Mouse (Mus musculus): ENCODE results near the gene Gm42906. TPM values are rescaled to one million over a fixed set of nuclear protein-coding genes. Genes with fewer than 3 reads are reported as not detected.

Gm42906 gene
- polyA plus RNA-seq, 1 experiment from 2014 or later: not detected

GRCm38 (mm10) chr5:151108955-151109354 is 319.0 kb downstream of the Gm42906 start:
- 81% methylated on average over 7 of the region's 7 CpGs for WGBS
- Histone ChIP-seq H3K4me3 (ENCODE audit: low read depth, low read length) (no peak overlapping the region), H3K9me3 (ENCODE audit: control insufficient read depth, low read depth, low read length) (no peaks in the 10 kb centered on the region), H3K9ac (replicated peaks; ENCODE audit: low read depth, low read length) (no peak overlapping the region), H3K4me1 (ENCODE audit: control insufficient read depth, insufficient read depth, low read length) (peaks cover 14% of the 10 kb centered on the region), H3K36me3 (ENCODE audit: control insufficient read depth, insufficient read depth, low read length) (no peaks in the 10 kb centered on the region), H3K27ac (ENCODE audit: low read length) (peak overlapping the region; percentile 21; the same call in 1 of the 2 replicates), H3K4me2 (replicated peaks; ENCODE audit: low read depth, low read length) (no peak overlapping the region), H3K27me3 (ENCODE audit: control insufficient read depth, insufficient read depth, low read length) (no peaks in the 10 kb centered on the region)
- no peak for ATAC-seq (ENCODE audit: insufficient number of reproducible peaks, insufficient read depth, low FRiP score, low read depth)

- peak overlapping the region; percentile 21; the same call in 1 of the 2 replicates for H3K27ac ChIP-seq (ENCODE audit: low read length)
- H3K9me3 ChIP-seq (ENCODE audit: control insufficient read depth, low read depth, low read length): no peaks in the 10 kb centered on the region
- H3K9ac ChIP-seq (replicated peaks; ENCODE audit: low read depth, low read length): no peak overlapping the region
- H3K36me3 ChIP-seq (ENCODE audit: control insufficient read depth, insufficient read depth, low read length): no peaks in the 10 kb centered on the region
- H3K27me3 ChIP-seq (ENCODE audit: control insufficient read depth, insufficient read depth, low read length): no peaks in the 10 kb centered on the region
- peak overlapping the region; percentile 33 for H3K4me2 ChIP-seq (replicated peaks; ENCODE audit: low read depth, low read length)
- H3K4me1 ChIP-seq (ENCODE audit: control insufficient read depth, insufficient read depth, low read length): peaks cover 14% of the 10 kb centered on the region
- no peak overlapping the region for H3K4me3 ChIP-seq (ENCODE audit: low read depth, low read length)
- no peak for ATAC-seq (ENCODE audit: insufficient number of reproducible peaks, insufficient read depth, low FRiP score, low read depth)
- 40% methylated on average over 19 of the region's 19 CpGs for WGBS
Observed at GRCm38 (mm10) chr5:151108291-151108897, 319.6 kb downstream of the Gm42906 start.

DNA sequence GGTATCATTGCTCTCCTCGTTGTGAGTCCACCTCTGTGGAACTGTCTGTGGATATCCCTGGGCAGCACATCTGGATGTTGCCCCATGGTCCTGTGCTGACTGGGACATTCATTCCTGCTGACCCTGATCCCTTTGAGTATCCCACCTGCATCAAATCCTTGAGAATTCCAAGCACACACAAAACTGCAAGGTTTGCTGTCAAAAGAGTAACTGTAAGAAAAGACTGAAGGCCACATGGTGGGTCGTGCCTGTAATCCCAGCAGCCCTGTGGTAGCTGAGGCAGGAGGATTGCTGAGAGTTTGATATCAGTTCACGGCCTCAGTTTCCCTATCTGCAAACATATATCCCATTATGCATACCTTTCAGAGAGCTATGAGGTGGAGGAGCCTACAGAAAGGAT is 321.1 kb downstream of the Gm42906 start:
- no peak for ATAC-seq (ENCODE audit: insufficient number of reproducible peaks, insufficient read depth, low FRiP score, low read depth)
- Histone ChIP-seq H3K4me2 (replicated peaks; ENCODE audit: low read depth, low read length) (no peak overlapping the region), H3K27ac (ENCODE audit: low read length) (no peak overlapping the region), H3K9ac (replicated peaks; ENCODE audit: low read depth, low read length) (no peak overlapping the region), H3K27me3 (ENCODE audit: control insufficient read depth, insufficient read depth, low read length) (no peaks in the 10 kb centered on the region), H3K36me3 (ENCODE audit: control insufficient read depth, insufficient read depth, low read length) (no peaks in the 10 kb centered on the region; the same call in 1 of the 2 replicates), H3K4me3 (ENCODE audit: low read depth, low read length) (no peak overlapping the region), H3K4me1 (ENCODE audit: control insufficient read depth, insufficient read depth, low read length) (peaks cover 14% of the 10 kb centered on the region), H3K9me3 (ENCODE audit: control insufficient read depth, low read depth, low read length) (no peaks in the 10 kb centered on the region)
- 92% methylated on average over 3 of the region's 3 CpGs for WGBS

GRCm38 (mm10) chr5:151105054-151105971 is 322.6 kb downstream of the Gm42906 start:
- peaks cover 10% of the 10 kb centered on the region for H3K4me1 ChIP-seq (ENCODE audit: control insufficient read depth, insufficient read depth, low read length)
- H3K27ac ChIP-seq (ENCODE audit: low read length): no peak overlapping the region
- ATAC-seq (ENCODE audit: insufficient number of reproducible peaks, insufficient read depth, low FRiP score, low read depth): no peak

GRCm38 (mm10) chr5:151104354-151105053 is 323.5 kb downstream of the Gm42906 start:
- Histone ChIP-seq H3K9me3 (ENCODE audit: control insufficient read depth, low read depth, low read length) (no peaks in the 10 kb centered on the region), H3K4me1 (ENCODE audit: control insufficient read depth, insufficient read depth, low read length) (peaks cover 10% of the 10 kb centered on the region), H3K4me3 (ENCODE audit: low read depth, low read length) (no peak overlapping the region), H3K27ac (ENCODE audit: low read length) (no peak overlapping the region), H3K9ac (replicated peaks; ENCODE audit: low read depth, low read length) (no peak overlapping the region), H3K4me2 (replicated peaks; ENCODE audit: low read depth, low read length) (no peak overlapping the region), H3K27me3 (ENCODE audit: control insufficient read depth, insufficient read depth, low read length) (no peaks in the 10 kb centered on the region), H3K36me3 (ENCODE audit: control insufficient read depth, insufficient read depth, low read length) (no peaks in the 10 kb centered on the region; the same call in 1 of the 2 replicates)
- 66% methylated on average over 9 of the region's 9 CpGs for WGBS
- ATAC-seq (ENCODE audit: insufficient number of reproducible peaks, insufficient read depth, low FRiP score, low read depth): no peak

More at GRCm38 (mm10) chr5:151105054-151105971, 322.6 kb downstream of the Gm42906 start:
- no peaks in the 10 kb centered on the region for H3K27me3 ChIP-seq (ENCODE audit: control insufficient read depth, insufficient read depth, low read length)
- no peaks in the 10 kb centered on the region; the same call in 1 of the 2 replicates for H3K36me3 ChIP-seq (ENCODE audit: control insufficient read depth, insufficient read depth, low read length)
- no peaks in the 10 kb centered on the region for H3K9me3 ChIP-seq (ENCODE audit: control insufficient read depth, low read depth, low read length)
- 73% methylated on average over 10 of the region's 10 CpGs for WGBS
- no peak overlapping the region for H3K4me2 ChIP-seq (replicated peaks; ENCODE audit: low read depth, low read length)
- no peak overlapping the region for H3K4me3 ChIP-seq (ENCODE audit: low read depth, low read length)
- H3K9ac ChIP-seq (replicated peaks; ENCODE audit: low read depth, low read length): no peak overlapping the region

GRCm38 (mm10) chr5:151103284-151103683 is 324.7 kb downstream of the Gm42906 start:
- WGBS: 50% methylated on average over 4 of the region's 4 CpGs
- Histone ChIP-seq H3K27ac (ENCODE audit: low read length) (no peak overlapping the region; the same call in 1 of the 2 replicates), H3K9me3 (ENCODE audit: control insufficient read depth, low read depth, low read length) (no peaks in the 10 kb centered on the region), H3K4me2 (replicated peaks; ENCODE audit: low read depth, low read length) (no peak overlapping the region), H3K9ac (replicated peaks; ENCODE audit: low read depth, low read length) (no peak overlapping the region), H3K4me3 (ENCODE audit: low read depth, low read length) (no peak overlapping the region), H3K27me3 (ENCODE audit: control insufficient read depth, insufficient read depth, low read length) (no peaks in the 10 kb centered on the region), H3K36me3 (ENCODE audit: control insufficient read depth, insufficient read depth, low read length) (no peaks in the 10 kb centered on the region; the same call in 1 of the 2 replicates), H3K4me1 (ENCODE audit: control insufficient read depth, insufficient read depth, low read length) (peaks cover 6% of the 10 kb centered on the region)
- ATAC-seq (ENCODE audit: insufficient number of reproducible peaks, insufficient read depth, low FRiP score, low read depth): no peak

DNA sequence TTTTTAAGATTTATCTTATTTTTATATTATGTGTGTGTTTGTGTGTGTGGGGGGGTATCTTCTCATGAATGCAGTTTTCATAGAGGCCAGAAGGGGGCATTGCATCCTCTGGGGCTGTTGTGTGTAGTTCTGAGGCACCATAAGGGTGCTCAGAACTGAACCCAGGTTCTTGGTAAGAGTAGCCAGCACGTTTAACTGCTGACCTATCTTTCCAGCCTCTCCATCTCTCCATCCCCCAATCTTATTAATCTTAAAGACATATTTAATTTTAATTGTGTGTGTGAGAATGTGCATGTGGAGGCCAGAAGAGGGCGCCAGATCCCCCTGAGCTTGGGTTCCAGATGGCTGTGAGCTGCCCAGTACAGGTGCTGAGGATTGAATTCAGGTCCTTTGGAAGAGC is 325.7 kb downstream of the Gm42906 start:
- H3K9ac ChIP-seq (replicated peaks; ENCODE audit: low read depth, low read length): no peak overlapping the region
- H3K9me3 ChIP-seq (ENCODE audit: control insufficient read depth, low read depth, low read length): no peaks in the 10 kb centered on the region
- no peak for ATAC-seq (ENCODE audit: insufficient number of reproducible peaks, insufficient read depth, low FRiP score, low read depth)
- H3K4me3 ChIP-seq (ENCODE audit: low read depth, low read length): no peak overlapping the region
- H3K36me3 ChIP-seq (ENCODE audit: control insufficient read depth, insufficient read depth, low read length): no peaks in the 10 kb centered on the region; the same call in 1 of the 2 replicates
- no peak overlapping the region for H3K27ac ChIP-seq (ENCODE audit: low read length)
- WGBS: 58% methylated on average over 2 of the region's 2 CpGs
- H3K4me1 ChIP-seq (ENCODE audit: control insufficient read depth, insufficient read depth, low read length): peaks cover under 1% of the 10 kb centered on the region; the same call in 1 of the 2 replicates
- H3K27me3 ChIP-seq (ENCODE audit: control insufficient read depth, insufficient read depth, low read length): no peaks in the 10 kb centered on the region
- no peak overlapping the region for H3K4me2 ChIP-seq (replicated peaks; ENCODE audit: low read depth, low read length)

DNA sequence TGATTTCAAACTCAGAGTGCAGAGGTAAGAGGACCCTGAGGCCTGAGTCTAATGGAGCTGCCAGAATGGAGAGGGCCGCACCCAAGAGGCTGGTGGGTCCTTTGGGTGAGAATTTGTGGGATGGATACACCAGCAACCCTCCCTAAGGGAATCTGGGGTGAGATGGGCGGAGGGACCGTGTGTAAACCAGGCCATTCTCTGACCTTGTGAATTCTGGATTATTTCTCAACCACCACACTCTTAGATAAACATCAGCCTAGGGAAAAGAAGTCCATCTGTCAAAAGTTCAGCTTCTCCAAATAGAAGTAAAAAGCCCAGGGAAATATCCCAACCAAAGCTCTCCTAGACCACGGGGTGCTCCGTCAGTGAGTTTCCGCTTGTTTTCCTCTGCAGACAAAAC is 332.0 kb downstream of the Gm42906 start:
- H3K27me3 ChIP-seq (ENCODE audit: control insufficient read depth, insufficient read depth, low read length): no peaks in the 10 kb centered on the region
- peaks cover 15% of the 10 kb centered on the region for H3K4me1 ChIP-seq (ENCODE audit: control insufficient read depth, insufficient read depth, low read length)
- peak overlapping the region; percentile 76 for H3K27ac ChIP-seq (ENCODE audit: low read length)
- 39% methylated on average over 6 of the region's 6 CpGs for WGBS
- no peaks in the 10 kb centered on the region; the same call in 1 of the 2 replicates for H3K36me3 ChIP-seq (ENCODE audit: control insufficient read depth, insufficient read depth, low read length)
- H3K4me3 ChIP-seq (ENCODE audit: low read depth, low read length): no peak overlapping the region
- no peaks in the 10 kb centered on the region for H3K9me3 ChIP-seq (ENCODE audit: control insufficient read depth, low read depth, low read length)
- H3K4me2 ChIP-seq (replicated peaks; ENCODE audit: low read depth, low read length): no peak overlapping the region
- no peak overlapping the region for H3K9ac ChIP-seq (replicated peaks; ENCODE audit: low read depth, low read length)
- no peak for ATAC-seq (ENCODE audit: insufficient number of reproducible peaks, insufficient read depth, low FRiP score, low read depth)

All from stomach, embryonic 14.5 days (tissue).